Mouse (Mus musculus): ENCODE results near the gene Ngdn. TPM values are rescaled to one million over a fixed set of nuclear protein-coding genes. Genes with fewer than 3 reads are reported as not detected.

Ngdn gene
- 9.4 and 15.2 TPM in 2 replicates for polyA plus RNA-seq (2012; rRNA removed; ENCODE audit: low replicate concordance)

DNA sequence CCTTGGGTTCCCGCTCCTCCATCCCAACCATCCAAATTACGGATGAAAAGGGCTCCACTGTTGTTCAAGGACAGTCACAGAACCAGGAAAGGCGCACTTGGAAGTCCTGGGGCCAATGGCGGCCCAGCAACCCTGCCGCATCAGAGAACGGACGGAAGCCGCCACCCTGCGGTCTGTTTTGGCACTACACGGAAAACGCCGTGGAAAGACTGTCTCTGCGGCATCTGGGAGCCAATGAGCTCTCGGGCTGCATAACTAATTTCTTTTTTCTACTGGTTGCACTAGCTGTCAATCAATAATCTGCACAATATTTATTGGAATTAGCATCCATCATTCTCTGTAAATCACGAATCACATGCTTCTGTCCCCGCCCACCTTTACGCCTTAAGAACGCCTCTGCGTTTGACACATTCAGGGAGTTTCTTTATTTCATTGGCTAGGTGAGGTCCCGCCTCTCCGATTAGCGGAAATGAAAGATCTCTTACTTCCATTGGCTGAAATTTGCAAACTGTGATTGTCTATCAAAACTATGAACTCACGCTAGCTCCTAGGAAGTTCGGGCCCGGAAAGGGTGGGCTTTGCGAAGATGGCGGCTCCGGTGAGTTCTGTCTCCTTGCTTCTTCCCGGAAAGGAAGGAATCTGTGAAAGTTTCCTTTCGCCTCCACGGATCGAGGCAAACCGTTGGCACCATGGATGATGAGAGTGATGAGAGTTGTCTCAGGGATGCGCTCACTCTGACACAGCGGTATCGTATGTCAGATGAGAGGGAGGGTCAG lies at the start of gene Ngdn:
TSS of gene Ngdn (plus strand) at position 464 of the 776 bp plus-strand sequence.

GRCm38 (mm10) chr14:54966320-54966977 lies 48.8 kb upstream of the Ngdn start, which contains the start of gene Myh6:
Gene Myh6, minus strand, starts transcription at chr14:54966927.

DNA sequence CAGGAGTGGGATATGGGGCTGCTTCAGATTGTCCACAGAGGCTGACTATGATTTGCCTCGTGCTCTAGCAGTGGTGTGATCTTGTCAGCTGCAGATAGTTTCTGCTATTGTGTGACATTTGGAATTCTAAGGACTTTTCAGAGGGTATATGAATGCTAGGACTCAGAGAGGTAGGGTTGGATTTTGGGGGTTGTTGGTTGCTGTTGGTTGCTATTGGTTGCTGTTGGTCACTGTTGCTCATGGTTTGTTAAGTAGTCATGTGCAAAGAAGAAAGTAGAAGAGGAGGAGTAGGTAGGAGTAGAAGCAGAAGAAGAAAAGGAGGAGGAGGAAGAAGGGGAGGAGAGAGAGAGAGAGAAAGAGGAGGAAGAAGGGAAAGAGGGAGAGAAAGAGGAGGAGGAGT lies 38.6 kb upstream of the Ngdn start, which contains the start of gene Gm17428:
TSS of gene Gm17428 (plus strand) at position 301 of the 400 bp plus-strand sequence.

GRCm38 (mm10) chr14:54994136-54994868 lies 21.0 kb upstream of the Ngdn start, which contains the start of gene Myh7:
Gene Myh7, minus strand, starts transcription at chr14:54994626.

Other genes with a start within 250 kb of the Ngdn start
- gene Slc7a8, start 233.5 kb upstream of the Ngdn start, polyA plus RNA-seq (2012; rRNA removed; ENCODE audit: low replicate concordance), result 11.6 and 16.1 TPM in 2 replicates
- gene Rnf212b, start 201.3 kb upstream of the Ngdn start, polyA plus RNA-seq (2012; rRNA removed; ENCODE audit: low replicate concordance), result 0.29 TPM in 1 of 2 replicates, not detected in the other
- gene Homez, start 144.5 kb upstream of the Ngdn start, polyA plus RNA-seq (2012; rRNA removed; ENCODE audit: low replicate concordance), result 3.5 and 9.6 TPM in 2 replicates
- 17.4 and 39.2 TPM in 2 replicates for gene Ppp1r3e, start 137.9 kb upstream of the Ngdn start, polyA plus RNA-seq (2012; rRNA removed; ENCODE audit: low replicate concordance)
- 42.9 and 50.7 TPM in 2 replicates for gene Bcl2l2, start 132.1 kb upstream of the Ngdn start, polyA plus RNA-seq (2012; rRNA removed; ENCODE audit: low replicate concordance)
- 24.7 TPM in 1 of 2 replicates, not detected in the other for gene Gm20521, start 132.0 kb upstream of the Ngdn start, polyA plus RNA-seq (2012; rRNA removed; ENCODE audit: low replicate concordance)
- 73.7 and 152 TPM in 2 replicates for gene Pabpn1, start 123.0 kb upstream of the Ngdn start, polyA plus RNA-seq (2012; rRNA removed; ENCODE audit: low replicate concordance)
- gene Slc22a17, start 102.3 kb upstream of the Ngdn start, polyA plus RNA-seq (2012; rRNA removed; ENCODE audit: low replicate concordance), result 75.6 and 107 TPM in 2 replicates
- gene Efs, start 89.3 kb upstream of the Ngdn start, polyA plus RNA-seq (2012; rRNA removed; ENCODE audit: low replicate concordance), result 38.0 and 58.4 TPM in 2 replicates
- gene Il25, start 82.8 kb upstream of the Ngdn start, polyA plus RNA-seq (2012; rRNA removed; ENCODE audit: low replicate concordance), result not detected in 2 replicates
- gene Cmtm5, start 79.2 kb upstream of the Ngdn start, polyA plus RNA-seq (2012; rRNA removed; ENCODE audit: low replicate concordance), result 2.3 and 6.9 TPM in 2 replicates
- gene Myh6, start 48.5 kb upstream of the Ngdn start, polyA plus RNA-seq (2012; rRNA removed; ENCODE audit: low replicate concordance), result 0.48 and 0.62 TPM in 2 replicates
- gene Gm17428, start 38.5 kb upstream of the Ngdn start, polyA plus RNA-seq (2012; rRNA removed; ENCODE audit: low replicate concordance), result not detected in 2 replicates
- 0.02 and 0.57 TPM in 2 replicates for gene Myh7, start 20.8 kb upstream of the Ngdn start, polyA plus RNA-seq (2012; rRNA removed; ENCODE audit: low replicate concordance)
- 1.1 and 3.8 TPM in 2 replicates for gene Zfhx2, start 76.9 kb downstream of the Ngdn start, polyA plus RNA-seq (2012; rRNA removed; ENCODE audit: low replicate concordance)
- 6.1 and 7.8 TPM in 2 replicates for gene Thtpa, start 79.3 kb downstream of the Ngdn start, polyA plus RNA-seq (2012; rRNA removed; ENCODE audit: low replicate concordance)
- gene Ap1g2, start 91.1 kb downstream of the Ngdn start, polyA plus RNA-seq (2012; rRNA removed; ENCODE audit: low replicate concordance), result 58.4 TPM in 2 replicates
- gene Jph4, start 101.5 kb downstream of the Ngdn start, polyA plus RNA-seq (2012; rRNA removed; ENCODE audit: low replicate concordance), result 0.39 and 0.56 TPM in 2 replicates
- gene Dhrs2, start 206.6 kb downstream of the Ngdn start, polyA plus RNA-seq (2012; rRNA removed; ENCODE audit: low replicate concordance), result not detected in 2 replicates

All from mammary gland, adult 2 months (tissue).